Mouse (Mus musculus) left cerebral cortex, adult 11 months (tissue): Measurements from ENCODE around the gene Slc5a3.

Source experiments
- DNase-seq: peaks from one replicate; pipeline ENCODE4 v3.0.0; 2022; ENCODE audit warnings: low spot score

The Slc5a3 gene

DNA sequence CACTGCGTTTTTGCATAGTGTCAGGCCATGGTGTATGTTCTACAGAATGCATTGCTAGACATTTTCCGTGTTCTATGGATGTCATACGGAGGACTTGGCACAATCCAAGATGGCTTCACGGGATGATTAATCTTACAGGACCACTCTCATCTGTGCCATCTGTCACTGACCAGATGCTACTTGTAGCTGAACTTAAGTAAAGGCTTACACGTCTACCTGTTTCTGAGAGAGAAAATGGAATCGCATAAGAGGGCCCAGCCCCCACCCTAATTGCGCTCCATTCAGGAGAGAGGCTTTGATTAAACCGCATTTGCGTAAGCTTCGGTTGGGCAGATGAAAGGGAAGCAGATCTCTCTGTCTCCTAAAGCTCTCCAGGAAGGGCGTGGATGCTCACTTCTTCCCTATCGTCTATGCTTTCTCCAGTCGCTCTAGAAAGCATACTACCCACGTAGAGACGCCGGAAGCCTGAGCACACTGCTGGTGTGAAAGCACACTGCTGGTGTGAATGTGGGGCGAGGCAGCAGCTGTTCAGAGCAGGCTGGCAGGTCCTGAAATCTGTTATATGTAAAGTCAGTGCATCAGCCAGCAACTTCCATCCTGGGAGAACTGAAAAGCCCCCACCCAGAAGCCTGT lies 62.9 kb downstream of the Slc5a3 start:
- DNase-seq: no peak

- DNase-seq: no peak
Observed at GRCm38 (mm10) chr16:92127226-92127625, 69.1 kb downstream of the Slc5a3 start.

DNA sequence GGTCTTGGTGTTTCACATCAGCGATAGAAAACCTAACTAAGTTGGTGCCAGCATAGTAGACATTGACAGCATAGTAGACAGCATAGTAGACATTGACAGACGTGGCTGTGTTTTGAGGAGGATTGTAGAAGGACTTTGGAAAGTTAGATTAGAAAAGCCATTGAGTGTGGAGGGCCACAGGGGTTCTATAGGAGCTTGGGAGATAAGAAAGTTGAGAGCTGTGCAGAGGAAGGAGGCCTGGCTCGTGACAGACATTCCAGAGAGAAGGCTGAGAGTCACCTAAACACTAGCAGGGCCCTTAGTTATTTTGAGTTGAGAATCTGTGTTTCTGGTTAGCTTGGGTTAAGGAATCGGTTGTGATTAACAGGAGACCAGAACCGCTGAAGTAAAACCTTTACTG lies 69.5 kb downstream of the Slc5a3 start:
- DNase-seq: no peak

- no peak for DNase-seq
Observed at GRCm38 (mm10) chr16:92129843-92130242, 71.7 kb downstream of the Slc5a3 start.

GRCm38 (mm10) chr16:92132511-92132910 lies 74.4 kb downstream of the Slc5a3 start:
- DNase-seq: no peak

GRCm38 (mm10) chr16:92134148-92134764 lies 76.1 kb downstream of the Slc5a3 start:
- no peak for DNase-seq

- no peak for DNase-seq
Observed at GRCm38 (mm10) chr16:92136275-92136674, 78.2 kb downstream of the Slc5a3 start.
